Mouse (Mus musculus): ENCODE results near the gene Sh3pxd2b. TPM values are rescaled to one million over a fixed set of nuclear protein-coding genes. Genes with fewer than 3 reads are reported as not detected.
A peak's percentile ranks its signal among the peaks of the same experiment; 100 is the strongest.

Sh3pxd2b gene
- total RNA-seq, 2 experiments from 2014 or later: 10.8 to 13.3 TPM

GRCm38 (mm10) chr11:32409823-32410562, 62.4 kb downstream of the Sh3pxd2b start:
- DNase-seq (ENCODE audit: low spot score in 2 of 2): no peak
- intact Hi-C loops (cut with DNase I): loop anchor here (5.0 kb wide), 1 partner anchor 68 kb away; no protein-coding TSS in a partner anchor

GRCm38 (mm10) chr11:32420001-32420400, 72.4 kb downstream of the Sh3pxd2b start:
- no peak for DNase-seq (ENCODE audit: low spot score in 2 of 2)
- intact Hi-C loops (cut with DNase I): no loop called here

DNA sequence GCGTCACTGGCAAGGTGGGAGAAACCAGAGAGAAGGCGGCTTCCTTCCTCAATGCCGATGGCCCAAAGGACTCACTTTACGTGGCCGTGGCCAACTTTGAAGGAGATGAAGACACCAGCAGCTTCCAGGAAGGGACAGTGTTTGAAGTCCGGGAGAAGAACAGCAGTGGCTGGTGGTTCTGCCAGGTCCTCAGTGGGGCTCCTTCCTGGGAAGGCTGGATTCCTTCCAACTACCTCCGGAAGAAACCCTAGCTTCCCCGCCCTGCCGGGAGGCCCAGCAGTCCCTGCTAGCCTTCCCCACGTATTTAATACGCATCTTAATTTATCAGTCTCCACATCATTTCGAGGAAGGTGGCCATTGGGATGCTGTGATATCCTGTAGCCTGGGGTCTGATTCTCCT, 75.7 kb downstream of the Sh3pxd2b start:
- no peak for DNase-seq (ENCODE audit: low spot score in 2 of 2)
- intact Hi-C loops (cut with DNase I): no loop called here

DNA sequence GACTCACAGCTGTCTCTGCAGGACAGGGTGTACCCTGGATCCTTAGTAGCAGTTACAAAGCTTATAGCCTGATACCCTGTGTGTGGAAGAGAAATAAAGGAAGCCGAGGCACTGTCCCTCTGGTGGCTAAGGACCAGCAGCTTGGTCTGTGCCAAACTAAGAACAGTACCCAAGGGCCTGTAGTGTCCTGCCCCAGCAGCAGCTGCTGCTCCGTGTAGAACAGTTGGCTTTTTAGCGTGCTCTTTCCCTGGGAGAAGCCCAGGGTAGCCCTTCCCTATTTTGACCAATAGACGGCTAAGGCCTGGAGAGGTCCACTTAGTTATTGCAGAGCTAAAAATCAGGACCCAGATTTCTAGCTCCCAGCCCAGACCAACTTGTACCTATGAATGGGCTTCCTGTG, 77.0 kb downstream of the Sh3pxd2b start:
- intact Hi-C loops (cut with DNase I): no loop called here
- DNase-seq (ENCODE audit: low spot score in 2 of 2): no peak

- intact Hi-C loops (cut with DNase I): no loop called here
- DNase-seq (ENCODE audit: low spot score in 2 of 2): no peak
These were observed 77.5 kb downstream of the Sh3pxd2b start for GRCm38 (mm10) chr11:32425043-32425658.

DNA sequence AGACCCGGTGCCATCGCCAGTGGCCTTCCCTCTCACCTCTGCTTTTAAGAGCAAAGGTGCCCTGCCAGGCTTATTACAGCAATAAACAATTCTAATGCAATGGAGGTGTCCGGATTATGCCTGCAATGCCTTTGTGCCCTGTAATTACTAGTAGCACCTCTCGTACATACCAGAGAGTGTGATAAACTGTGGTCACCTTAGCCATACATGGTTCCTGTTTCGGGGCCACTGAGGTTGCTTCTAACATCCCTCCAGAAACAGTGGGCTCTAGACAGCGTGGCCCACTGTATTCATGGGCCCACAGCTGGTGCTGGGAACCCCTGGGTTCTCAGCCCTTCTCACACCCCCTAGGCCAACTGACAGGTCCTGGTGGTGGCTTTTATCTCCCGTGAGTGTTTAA, 79.9 kb downstream of the Sh3pxd2b start:
- intact Hi-C loops (cut with DNase I): no loop called here
- DNase-seq (ENCODE audit: low spot score in 2 of 2): no peak

- no peak for DNase-seq (ENCODE audit: low spot score in 2 of 2)
- intact Hi-C loops (cut with DNase I): no loop called here
These were observed 87.9 kb downstream of the Sh3pxd2b start for GRCm38 (mm10) chr11:32435410-32436060.

DNA sequence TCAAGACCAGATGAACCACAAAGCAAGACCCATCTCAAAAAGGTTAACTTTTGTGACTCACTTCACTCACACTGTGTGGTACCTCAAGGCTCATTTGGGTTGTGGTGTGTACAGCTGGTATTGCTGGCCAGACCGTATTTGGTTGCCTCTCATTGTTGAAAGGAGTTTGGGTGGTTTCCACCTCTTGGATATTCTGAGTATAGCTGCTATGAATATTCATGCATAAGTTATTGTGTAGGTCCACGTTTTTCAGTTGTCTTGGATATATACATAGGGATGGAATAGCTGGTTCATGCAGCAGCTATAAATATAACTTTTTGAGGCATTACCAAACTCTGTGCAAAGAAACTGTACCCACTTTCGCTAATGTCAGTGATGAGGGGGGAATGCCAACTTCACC, 95.0 kb downstream of the Sh3pxd2b start:
- DNase-seq (ENCODE audit: low spot score in 2 of 2): no peak
- intact Hi-C loops (cut with DNase I): no loop called here

DNA sequence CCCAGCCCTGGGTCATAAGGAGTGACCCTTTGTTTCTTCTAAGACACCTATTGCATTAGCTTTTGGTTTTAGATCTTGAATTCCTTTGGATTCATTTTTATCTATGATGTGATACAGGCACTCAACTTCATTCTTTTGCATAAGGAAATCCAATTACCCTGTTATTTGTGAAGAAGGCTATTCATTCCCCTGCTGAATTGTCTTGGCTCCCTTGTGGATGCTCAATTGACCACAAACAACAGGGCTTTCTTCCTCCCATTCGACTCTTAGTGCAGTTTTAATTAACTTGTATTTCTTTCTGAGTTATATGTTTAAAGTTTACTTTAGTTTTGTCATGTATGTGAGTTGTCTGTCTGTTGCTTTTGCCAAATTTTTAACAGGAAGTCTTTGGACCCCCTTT, 96.6 kb downstream of the Sh3pxd2b start:
- no peak for DNase-seq (ENCODE audit: low spot score in 2 of 2)
- intact Hi-C loops (cut with DNase I): no loop called here

DNA sequence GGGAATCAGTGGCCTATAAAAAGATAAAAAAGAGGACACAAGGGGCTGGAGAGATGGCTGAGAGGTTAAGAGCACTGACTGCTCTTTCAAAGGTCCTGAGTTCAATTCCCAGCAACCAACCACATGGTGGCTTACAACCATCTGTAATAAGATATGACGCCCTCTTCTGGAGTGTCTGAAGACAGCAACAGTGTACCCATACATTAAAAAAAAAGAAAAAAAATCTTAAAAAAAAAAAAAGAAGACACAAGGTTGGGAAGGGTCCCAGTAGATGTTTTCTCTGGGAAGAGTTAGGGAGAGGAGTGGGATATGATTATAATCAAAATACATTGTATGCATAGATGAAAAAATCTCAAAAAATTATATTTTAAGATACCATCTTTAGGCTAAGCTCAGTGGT, 97.5 kb downstream of the Sh3pxd2b start:
- intact Hi-C loops (cut with DNase I): no loop called here
- no peak for DNase-seq (ENCODE audit: low spot score in 2 of 2)

GRCm38 (mm10) chr11:32445637-32446226, 98.1 kb downstream of the Sh3pxd2b start:
- DNase-seq (ENCODE audit: low spot score in 2 of 2): no peak
- intact Hi-C loops (cut with DNase I): no loop called here

GRCm38 (mm10) chr11:32450216-32450615, 102.6 kb downstream of the Sh3pxd2b start:
- peak in 1 of 2 experiments; percentile 35 for DNase-seq (ENCODE audit: low spot score in 2 of 2)
- intact Hi-C loops (cut with DNase I): loop anchor here (2.0 to 5.0 kb wide), 3 partner anchors 82 to 139 kb away; partner anchors contain the start of genes Efcab9, Sh3pxd2b and Stk10

GRCm38 (mm10) chr11:32451306-32451705, 103.7 kb downstream of the Sh3pxd2b start:
- intact Hi-C loops (cut with DNase I): loop anchor here (2.0 to 5.0 kb wide), 3 partner anchors 81 to 137 kb away; partner anchors contain the start of genes Efcab9, Sh3pxd2b and Stk10
- DNase-seq (ENCODE audit: low spot score in 2 of 2): no peak

- no peak for DNase-seq (ENCODE audit: low spot score in 2 of 2)
- intact Hi-C loops (cut with DNase I): loop anchor here (5.0 kb wide), 2 partner anchors 80 to 105 kb away; partner anchors contain the start of genes Efcab9, Sh3pxd2b and Stk10
These were observed 105.1 kb downstream of the Sh3pxd2b start for GRCm38 (mm10) chr11:32452745-32453144.

- DNase-seq (ENCODE audit: low spot score in 2 of 2): peak in 1 of 2 experiments; percentile 33
- intact Hi-C loops (cut with DNase I): loop anchor here (5.0 kb wide), 2 partner anchors 79 to 106 kb away; partner anchors contain the start of genes Efcab9, Sh3pxd2b and Stk10
These were observed 105.8 kb downstream of the Sh3pxd2b start for GRCm38 (mm10) chr11:32453353-32453915.

DNA sequence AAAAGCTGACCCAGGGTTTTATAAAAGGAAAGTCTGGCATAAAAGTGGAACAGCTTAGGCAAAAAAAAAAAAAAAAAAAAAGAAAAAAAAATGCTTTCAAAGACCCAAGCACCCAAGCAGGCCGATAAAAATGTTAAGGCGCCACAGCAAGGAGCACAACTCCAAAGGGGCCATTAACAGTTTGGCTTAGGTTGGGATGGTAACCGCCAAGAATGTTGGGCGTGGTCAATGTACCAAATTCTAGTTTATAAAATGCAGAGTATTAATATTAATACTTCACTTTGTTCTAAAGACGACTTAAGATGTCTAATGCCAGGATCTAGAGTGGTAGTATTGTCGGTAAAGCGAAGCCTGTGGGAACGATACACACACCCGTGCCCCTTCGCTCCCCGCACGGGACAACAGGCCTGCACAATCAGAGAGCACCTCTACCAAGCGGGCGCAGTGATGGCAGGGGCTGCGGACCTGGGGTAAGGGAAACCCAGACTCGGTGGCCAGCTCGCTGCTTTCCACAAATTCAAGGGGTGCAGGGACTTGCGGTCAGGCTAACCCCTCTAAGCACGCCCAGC, 106.7 kb downstream of the Sh3pxd2b start:
- DNase-seq (ENCODE audit: low spot score in 2 of 2): no peak
- intact Hi-C loops (cut with DNase I): loop anchor here (5.0 kb wide), 2 partner anchors 78 to 107 kb away; partner anchors contain the start of genes Efcab9, Sh3pxd2b and Stk10

- intact Hi-C loops (cut with DNase I): loop anchor here (5.0 kb wide), 4 partner anchors 47 to 108 kb away; partner anchors contain the start of genes Efcab9, Sh3pxd2b and Stk10
- DNase-seq (ENCODE audit: low spot score in 2 of 2): peak; percentile 96 to 98
These were observed 107.3 kb downstream of the Sh3pxd2b start, which contains the start of gene Ubtd2 for GRCm38 (mm10) chr11:32454800-32455506. Gene Ubtd2, plus strand, starts transcription at chr11:32455370.

GRCm38 (mm10) chr11:32455507-32456141, 108.0 kb downstream of the Sh3pxd2b start:
- DNase-seq (ENCODE audit: low spot score in 2 of 2): peak; percentile 29 to 30
- intact Hi-C loops (cut with DNase I): loop anchor here (5.0 kb wide), 2 partner anchors 47 to 62 kb away; no protein-coding TSS in a partner anchor

All from left cerebral cortex, postnatal 36 days (tissue).